Mouse (Mus musculus): Measurements from ENCODE around the gene 1700015F17Rik. TPM values are rescaled to one million over a fixed set of nuclear protein-coding genes. Genes with fewer than 3 reads are reported as not detected.

Gene 1700015F17Rik
- polyA plus RNA-seq, 1 experiment: not detected

DNA sequence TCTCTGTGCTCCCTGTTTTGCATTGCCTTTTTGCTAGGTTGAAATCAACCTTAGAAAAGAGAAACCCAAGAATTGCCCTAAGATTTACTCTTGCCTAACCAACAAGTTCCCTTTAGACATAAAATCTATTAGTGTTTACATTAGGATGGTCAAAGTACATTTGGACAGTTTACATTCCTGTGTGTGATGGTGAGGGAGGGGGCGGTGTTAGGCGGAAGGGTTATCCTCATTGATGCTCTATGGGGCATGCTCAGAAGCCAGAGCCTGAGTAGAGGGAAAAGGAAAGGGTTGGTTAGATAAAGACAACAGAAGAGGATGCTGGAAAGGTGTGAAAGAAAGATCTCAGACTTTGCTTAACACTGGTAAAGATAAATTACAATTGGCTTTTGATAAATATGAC is 67.1 kb downstream of the 1700015F17Rik start:
- H3K4me1 ChIP-seq (ENCODE audit: control insufficient read depth): no peaks in the 10 kb centered on the region
- H3K4me3 ChIP-seq (replicated peaks): no peak overlapping the region
- no peaks in the 10 kb centered on the region for H3K36me3 ChIP-seq (ENCODE audit: control insufficient read depth)
- no peaks in the 10 kb centered on the region for H3K9me3 ChIP-seq (ENCODE audit: control insufficient read depth, low read length)
- no peak for TF ChIP-seq TAL1 (IDR thresholded peaks at IDR 0.05; ENCODE audit: low read length)
- no peak for TF ChIP-seq GATA1 (IDR thresholded peaks at IDR 0.05; ENCODE audit: low read length)
- no peaks in the 10 kb centered on the region for H3K27me3 ChIP-seq (ENCODE audit: control insufficient read depth)

DNA sequence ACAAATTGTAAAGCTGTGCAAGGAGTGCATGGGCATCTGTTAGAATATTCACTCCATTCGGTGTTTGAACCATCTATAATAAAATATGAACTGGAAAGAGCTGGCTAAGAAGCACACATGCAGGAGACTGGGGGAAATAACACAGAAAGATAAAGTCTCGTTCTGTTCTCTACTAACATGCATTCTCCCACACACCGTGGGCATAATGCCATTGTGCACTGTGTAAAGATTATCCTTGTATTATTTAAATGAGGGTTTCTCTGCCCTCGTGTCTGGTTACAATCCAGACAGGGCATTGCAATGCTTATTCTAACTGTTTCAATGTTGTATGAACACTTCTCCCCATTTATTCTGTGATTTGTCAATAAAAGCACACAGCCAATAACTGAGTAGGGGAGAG is 77.0 kb downstream of the 1700015F17Rik start:
- TF ChIP-seq GATA1 (IDR thresholded peaks at IDR 0.05; ENCODE audit: low read length) (no peak), TAL1 (IDR thresholded peaks at IDR 0.05; ENCODE audit: low read length) (no peak)
- Histone ChIP-seq H3K9me3 (ENCODE audit: control insufficient read depth, low read length) (no peaks in the 10 kb centered on the region), H3K4me3 (replicated peaks) (no peak overlapping the region), H3K27me3 (ENCODE audit: control insufficient read depth) (no peaks in the 10 kb centered on the region), H3K36me3 (ENCODE audit: control insufficient read depth) (no peaks in the 10 kb centered on the region), H3K4me1 (ENCODE audit: control insufficient read depth) (no peaks in the 10 kb centered on the region)

DNA sequence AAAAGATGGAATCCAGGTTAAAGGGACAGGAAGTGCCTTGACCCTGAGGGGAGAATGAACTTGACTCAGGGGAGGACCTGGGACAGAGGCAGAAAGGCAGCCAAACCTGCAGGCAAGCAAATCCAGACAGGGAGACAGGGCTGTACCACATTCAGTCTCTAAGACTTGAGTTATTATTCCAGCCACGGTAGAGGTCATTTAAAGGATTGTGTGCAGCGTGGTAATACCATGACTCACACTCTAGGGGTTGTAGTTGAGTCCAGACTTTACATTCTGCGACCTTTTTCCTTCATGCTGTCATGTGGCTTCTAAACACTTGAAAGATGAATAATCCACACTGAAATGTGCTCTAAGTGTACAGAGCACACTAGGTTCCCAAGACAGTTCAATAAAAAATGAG is 86.2 kb downstream of the 1700015F17Rik start:
- Histone ChIP-seq H3K9me3 (ENCODE audit: control insufficient read depth, low read length) (no peaks in the 10 kb centered on the region), H3K27me3 (ENCODE audit: control insufficient read depth) (no peaks in the 10 kb centered on the region), H3K4me1 (ENCODE audit: control insufficient read depth) (no peaks in the 10 kb centered on the region), H3K4me3 (replicated peaks) (no peak overlapping the region), H3K36me3 (ENCODE audit: control insufficient read depth) (no peaks in the 10 kb centered on the region)
- no peak for TF ChIP-seq TAL1 (IDR thresholded peaks at IDR 0.05; ENCODE audit: low read length)
- TF ChIP-seq GATA1 (IDR thresholded peaks at IDR 0.05; ENCODE audit: low read length): no peak

Other genes with a start within 250 kb of the 1700015F17Rik start
- gene Cdk14, start 58.8 kb downstream of the 1700015F17Rik start, polyA plus RNA-seq (2012): not detected in 2 replicates
- gene Cldn12, start 35.8 kb upstream of the 1700015F17Rik start, polyA plus RNA-seq (2012): not detected in 2 replicates
- gene Gtpbp10, start 80.4 kb upstream of the 1700015F17Rik start, polyA plus RNA-seq (2012): 0.02 and 0.03 TPM in 2 replicates
- gene Gm8773, start 94.7 kb upstream of the 1700015F17Rik start, polyA plus RNA-seq (2012): not detected in 2 replicates
- 0.01 TPM in 1 of 2 replicates, not detected in the other for gene Cfap69, start 185.1 kb upstream of the 1700015F17Rik start, polyA plus RNA-seq (2012)
- 0.01 TPM in 1 of 2 replicates, not detected in the other for gene Steap2, start 215.4 kb upstream of the 1700015F17Rik start, polyA plus RNA-seq (2012)

All from erythroblast, embryonic 14.5 days (primary cell).